Mouse (Mus musculus) hindlimb bud, embryonic 11.5 days (tissue): ENCODE data around the gene Ska2.

Experiments
- DNase-seq: peaks from one replicate; pipeline ENCODE4 v3.0.0-alpha.2; 2012; ENCODE audit warnings: low read depth, low spot score; ENCODE audit errors: extremely low spot score

Gene Ska2

GRCm38 (mm10) chr11:87163751-87164150 is 54.7 kb downstream of the Ska2 start:
- no peak for DNase-seq

GRCm38 (mm10) chr11:87173625-87174024 is 64.6 kb downstream of the Ska2 start:
- no peak for DNase-seq
